Mouse (Mus musculus) hindbrain, embryonic 13.5 days (tissue): ENCODE results near the gene Sec23a. TPM values are rescaled to one million over a fixed set of nuclear protein-coding genes. Genes with fewer than 3 reads are reported as not detected.
A peak's percentile ranks its signal among the peaks of the same experiment; 100 is the strongest.
"Not testable (repeated sequence)": the region's sequence is repeated elsewhere in the genome, so short reads cannot be mapped to it uniquely, and the experiment has no call there.

Experiments used
- ATAC-seq: fragments of 200-750 bp; cut with Nextera tagmentation; 2 replicates; pipeline ENCODE4 v1.8.0; 2017; ENCODE audit warnings: moderate TSS enrichment; ENCODE audit not compliant: low FRiP score
- H3K27ac ChIP-seq: fragments of 300-500 bp; sonication (generic); 2 replicates; pipeline ENCODE4 v1.5.1; 2015; ENCODE audit warnings: inconsistent platforms, mild to moderate bottlenecking, moderate library complexity
- H3K27me3 ChIP-seq: fragments of 300-500 bp; sonication (generic); 2 replicates; pipeline ENCODE4 v1.6.1; 2015; ENCODE audit warnings: mild to moderate bottlenecking, inconsistent platforms
- H3K36me3 ChIP-seq: fragments of 300-500 bp; sonication (generic); 2 replicates; pipeline ENCODE4 v1.6.1; 2015; ENCODE audit warnings: mild to moderate bottlenecking, inconsistent platforms
- H3K4me1 ChIP-seq: fragments of 300-500 bp; sonication (generic); replicated peaks from 2 replicates; pipeline ENCODE4 v1.6.1; 2015; ENCODE audit warnings: inconsistent platforms
- H3K4me2 ChIP-seq: fragments of 300-500 bp; sonication (generic); 2 replicates; pipeline ENCODE4 v1.6.1; 2015; ENCODE audit warnings: inconsistent platforms, mild to moderate bottlenecking, moderate library complexity
- H3K4me3 ChIP-seq: fragments of 300-500 bp; sonication (generic); 2 replicates; pipeline ENCODE4 v1.5.1; 2015; ENCODE audit warnings: mild to moderate bottlenecking, inconsistent platforms
- H3K9ac ChIP-seq: fragments of 300-500 bp; sonication (generic); 2 replicates; pipeline ENCODE4 v1.6.1; 2015; ENCODE audit warnings: mild to moderate bottlenecking, inconsistent platforms
- H3K9me3 ChIP-seq: fragments of 300-500 bp; sonication (generic); 2 replicates; pipeline ENCODE4 v1.6.1; 2016; ENCODE audit warnings: inconsistent platforms
- WGBS: fragments of 180-500 bp; shearing (Covaris S2); methylation state at CpG from one replicate; pipeline ENCODE4 v1.1.7; 2015; 5-methylcytosine and 5-hydroxymethylcytosine counted together
- polyA plus RNA-seq: library from polyadenylated mRNA; unstranded; fragments of >200 nt; fragmentation: Nextera tagmentation; extraction: Ambion mirVana; gene quantifications from 2 replicates; pipeline ENCODE4 v1.2.1, GENCODE M21; 2015

Gene Sec23a
- polyA plus RNA-seq, result 107 and 111 TPM in 2 replicates

GRCm38 (mm10) chr12:59011844-59012709, at the start of gene Sec23a:
TSS of gene Sec23a (minus strand) at chr12:59012017.
- peak within 1 kb of the TSS; percentile 82 for H3K4me3 ChIP-seq
- ATAC-seq, result peak; percentile 97
- H3K36me3 ChIP-seq, result peaks cover 1% of the 10 kb centered on the region
- no peaks in the 10 kb centered on the region for H3K9me3 ChIP-seq
- whole genome bisulfite sequencing, result under 1% methylated on average over 48 of the region's 48 CpGs
- H3K9ac ChIP-seq, result peak within 1 kb of the TSS; percentile 91
- peak within 1 kb of the TSS; percentile 86 for H3K4me2 ChIP-seq
- peak within 1 kb of the TSS; percentile 94 for H3K27ac ChIP-seq
- H3K4me1 ChIP-seq, result peaks cover 29% of the 10 kb centered on the region
- H3K27me3 ChIP-seq, result no peaks in the 10 kb centered on the region

GRCm38 (mm10) chr12:59060993-59061595, 49.3 kb upstream of the Sec23a start, which contains the start of gene Trappc6b:
TSS of gene Trappc6b (minus strand) at chr12:59061472.
- H3K4me3 ChIP-seq, result peak within 1 kb of the TSS; percentile 72
- peak within 1 kb of the TSS; percentile 97 for H3K27ac ChIP-seq
- peaks cover 32% of the 10 kb centered on the region for H3K4me1 ChIP-seq
- H3K9me3 ChIP-seq, result no peaks in the 10 kb centered on the region
- H3K36me3 ChIP-seq, result peaks cover 12% of the 10 kb centered on the region
- H3K4me2 ChIP-seq, result peak within 1 kb of the TSS; percentile 84
- ATAC-seq, result peak; percentile 98
- peak within 1 kb of the TSS; percentile 89 for H3K9ac ChIP-seq
- under 1% methylated on average over 49 of the region's 49 CpGs for WGBS
- H3K27me3 ChIP-seq, result 0 out of 2 replicates have a peak, but pooled peaks cover 3% of the 10 kb centered on the region

- WGBS, result 62% methylated on average over 4 of the region's 4 CpGs
- peaks cover 32% of the 10 kb centered on the region for H3K4me1 ChIP-seq
- 0 out of 2 replicates have a peak, but pooled peaks cover 3% of the 10 kb centered on the region for H3K27me3 ChIP-seq
- ATAC-seq, result no peak
- no peaks in the 10 kb centered on the region for H3K9me3 ChIP-seq
- peak overlapping the region; percentile 84 for H3K4me2 ChIP-seq
- peak overlapping the region; percentile 89 for H3K9ac ChIP-seq
- peak overlapping the region; percentile 97 for H3K27ac ChIP-seq
- H3K4me3 ChIP-seq, result peak overlapping the region; percentile 72
- peaks cover 16% of the 10 kb centered on the region for H3K36me3 ChIP-seq
Observed at GRCm38 (mm10) chr12:59060322-59060721, 48.5 kb upstream of the Sec23a start.

GRCm38 (mm10) chr12:59058242-59058641, 46.4 kb upstream of the Sec23a start:
- 0 out of 2 replicates have a peak overlapping the region, but pooled peaks have one; percentile 84 for H3K4me2 ChIP-seq
- WGBS, result 91% methylated on average over 5 of the region's 5 CpGs
- H3K27me3 ChIP-seq, H3K27ac ChIP-seq, H3K4me3 ChIP-seq, H3K9me3 ChIP-seq, ATAC-seq, H3K9ac ChIP-seq: not testable (repeated sequence)
- H3K4me1 ChIP-seq, result peaks cover 32% of the 10 kb centered on the region
- H3K36me3 ChIP-seq, result peaks cover 20% of the 10 kb centered on the region

- Histone ChIP-seq H3K27me3 (no peaks in the 10 kb centered on the region), H3K9me3 (no peaks in the 10 kb centered on the region), H3K9ac (no peak overlapping the region), H3K36me3 (peaks cover 30% of the 10 kb centered on the region), H3K27ac (no peak overlapping the region), H3K4me2 (no peak overlapping the region), H3K4me1 (peaks cover 32% of the 10 kb centered on the region), H3K4me3 (no peak overlapping the region)
- WGBS, result 97% methylated on average over 11 of the region's 11 CpGs
- no peak for ATAC-seq
Observed at GRCm38 (mm10) chr12:59056222-59056621, 44.4 kb upstream of the Sec23a start.

- H3K27me3 ChIP-seq, result no peaks in the 10 kb centered on the region
- peaks cover 31% of the 10 kb centered on the region for H3K4me1 ChIP-seq
- no peak overlapping the region for H3K4me2 ChIP-seq
- H3K27ac ChIP-seq, result no peak overlapping the region
- ATAC-seq, result no peak
- H3K9ac ChIP-seq, result no peak overlapping the region
- H3K36me3 ChIP-seq, result peaks cover 30% of the 10 kb centered on the region
- 86% methylated on average over 4 of the region's 4 CpGs for WGBS
- no peaks in the 10 kb centered on the region for H3K9me3 ChIP-seq
- H3K4me3 ChIP-seq, result no peak overlapping the region
Observed at GRCm38 (mm10) chr12:59055196-59055850, 43.5 kb upstream of the Sec23a start.

GRCm38 (mm10) chr12:59053976-59054375, 42.2 kb upstream of the Sec23a start:
- no peak for ATAC-seq
- Histone ChIP-seq H3K36me3 (peaks cover 35% of the 10 kb centered on the region), H3K4me1 (peaks cover 17% of the 10 kb centered on the region), H3K9me3 (no peaks in the 10 kb centered on the region), H3K4me2 (no peak overlapping the region), H3K9ac (no peak overlapping the region), H3K4me3 (no peak overlapping the region), H3K27ac (no peak overlapping the region), H3K27me3 (no peaks in the 10 kb centered on the region)

GRCm38 (mm10) chr12:59053166-59053565, 41.3 kb upstream of the Sec23a start:
- Histone ChIP-seq H3K9me3 (no peaks in the 10 kb centered on the region), H3K27ac (no peak overlapping the region), H3K9ac (no peak overlapping the region), H3K36me3 (peaks cover 41% of the 10 kb centered on the region), H3K4me1 (peaks cover 9% of the 10 kb centered on the region), H3K4me2 (no peak overlapping the region), H3K27me3 (no peaks in the 10 kb centered on the region), H3K4me3 (no peak overlapping the region)
- 91% methylated on average over 5 of the region's 5 CpGs for WGBS
- ATAC-seq, result no peak

GRCm38 (mm10) chr12:59052470-59052869, 40.7 kb upstream of the Sec23a start:
- Histone ChIP-seq H3K27ac (no peak overlapping the region), H3K4me2 (no peak overlapping the region), H3K9me3 (no peaks in the 10 kb centered on the region), H3K9ac (no peak overlapping the region), H3K36me3 (peaks cover 46% of the 10 kb centered on the region), H3K4me3 (no peak overlapping the region), H3K4me1 (0 out of 2 replicates have a peak, but pooled peaks cover 5% of the 10 kb centered on the region), H3K27me3 (no peaks in the 10 kb centered on the region)
- WGBS, result 93% methylated on average over 3 of the region's 3 CpGs
- no peak for ATAC-seq

- H3K9ac ChIP-seq, result no peak overlapping the region
- no peaks in the 10 kb centered on the region for H3K9me3 ChIP-seq
- peak overlapping the region; percentile 23; the same call in 1 of the 2 replicates for H3K27ac ChIP-seq
- no peak overlapping the region for H3K4me2 ChIP-seq
- peaks cover 37% of the 10 kb centered on the region for H3K36me3 ChIP-seq
- 39% methylated on average over 7 of the region's 7 CpGs for WGBS
- no peak for ATAC-seq
- peaks cover 7% of the 10 kb centered on the region for H3K4me1 ChIP-seq
- no peak overlapping the region for H3K4me3 ChIP-seq
- H3K27me3 ChIP-seq, result no peaks in the 10 kb centered on the region
Observed at GRCm38 (mm10) chr12:59040851-59041250, 29.0 kb upstream of the Sec23a start.

- H3K27ac ChIP-seq, result peak overlapping the region; percentile 58; the same call in 1 of the 2 replicates
Observed at GRCm38 (mm10) chr12:59039971-59040844, 28.4 kb upstream of the Sec23a start.

More at GRCm38 (mm10) chr12:59039971-59040844, 28.4 kb upstream of the Sec23a start:
- no peaks in the 10 kb centered on the region for H3K9me3 ChIP-seq
- peak; percentile 83 for ATAC-seq
- H3K4me3 ChIP-seq, result peak overlapping the region; percentile 12; the same call in 1 of the 2 replicates
- WGBS, result 5% methylated on average over 23 of the region's 23 CpGs
- H3K9ac ChIP-seq, result no peak overlapping the region
- no peaks in the 10 kb centered on the region for H3K27me3 ChIP-seq
- H3K4me2 ChIP-seq, result peak overlapping the region; percentile 36
- peaks cover 32% of the 10 kb centered on the region for H3K36me3 ChIP-seq
- H3K4me1 ChIP-seq, result peaks cover 7% of the 10 kb centered on the region
